Mouse (Mus musculus): ENCODE measurements around the gene Wdr49. TPM values are rescaled to one million over a fixed set of nuclear protein-coding genes. Genes with fewer than 3 reads are reported as not detected.

Wdr49 gene
- not detected in 2 replicates for polyA plus RNA-seq (2016; fragmentation: Nextera tagmentation; extraction: Ambion mirVana)

DNA sequence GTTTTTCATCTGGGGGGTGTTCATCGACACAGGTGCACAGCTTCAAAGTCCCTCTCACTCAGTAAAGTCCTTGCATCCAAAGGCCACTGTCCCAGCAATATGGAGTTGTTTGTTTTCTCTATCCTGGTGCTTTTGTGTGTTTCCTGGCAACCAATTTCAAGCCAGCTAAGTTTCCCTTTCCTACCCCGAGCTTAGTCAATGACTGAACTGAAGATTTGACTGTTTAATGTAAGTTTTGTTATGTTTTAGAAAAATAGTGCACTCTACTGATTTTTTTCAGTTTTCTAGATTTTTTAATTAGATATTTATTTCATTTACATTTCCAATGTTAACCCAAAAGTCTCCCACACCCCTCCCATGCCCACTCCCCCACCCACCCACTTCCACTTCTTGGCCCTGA is at the start of gene Wdr49:
TSS of gene Wdr49 (minus strand) at position 101 of the 400 bp plus-strand sequence.
- H3K27me3 ChIP-seq (replicated peaks), result no peaks in the 10 kb centered on the region
- H3K4me2 ChIP-seq (replicated peaks), result no peak within 1 kb of the TSS
- no peak for ATAC-seq (ENCODE audit: low FRiP score, low read depth)
- no peaks in the 10 kb centered on the region for H3K4me1 ChIP-seq
- H3K27ac ChIP-seq, result no peak within 1 kb of the TSS
- no peaks in the 10 kb centered on the region for H3K36me3 ChIP-seq
- 35% methylated on average over 2 of the region's 2 CpGs for WGBS
- H3K9ac ChIP-seq, result no peak within 1 kb of the TSS
- H3K4me3 ChIP-seq, result no peak within 1 kb of the TSS
- no peaks in the 10 kb centered on the region for H3K9me3 ChIP-seq

DNA sequence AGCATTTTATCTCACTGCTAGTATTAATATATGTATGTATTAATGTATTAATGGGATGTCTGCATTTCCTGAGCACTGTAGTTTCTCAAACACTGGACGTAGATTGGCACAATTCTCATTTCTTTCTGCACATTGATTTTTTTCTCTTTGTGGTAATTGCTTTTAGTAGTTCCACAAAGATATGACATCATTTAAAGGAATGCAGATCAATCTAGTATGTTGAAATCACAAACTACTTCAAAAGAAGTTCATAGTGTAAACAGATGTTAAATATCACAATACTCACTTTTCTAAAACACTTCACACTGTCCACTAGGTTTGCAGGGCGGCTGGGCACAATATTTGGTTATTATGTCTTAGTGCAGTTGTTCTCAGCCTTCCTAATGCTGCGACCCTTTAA is 49.1 kb upstream of the Wdr49 start:
- Histone ChIP-seq H3K27me3 (replicated peaks) (no peaks in the 10 kb centered on the region), H3K27ac (no peak overlapping the region), H3K36me3 (peaks cover 13% of the 10 kb centered on the region; the same call in 1 of the 2 replicates), H3K4me3 (no peak overlapping the region), H3K4me2 (replicated peaks) (no peak overlapping the region), H3K4me1 (no peaks in the 10 kb centered on the region), H3K9me3 (no peaks in the 10 kb centered on the region), H3K9ac (no peak overlapping the region)
- WGBS, result 96% methylated on average over 3 of the region's 3 CpGs
- ATAC-seq (ENCODE audit: low FRiP score, low read depth), result no peak

DNA sequence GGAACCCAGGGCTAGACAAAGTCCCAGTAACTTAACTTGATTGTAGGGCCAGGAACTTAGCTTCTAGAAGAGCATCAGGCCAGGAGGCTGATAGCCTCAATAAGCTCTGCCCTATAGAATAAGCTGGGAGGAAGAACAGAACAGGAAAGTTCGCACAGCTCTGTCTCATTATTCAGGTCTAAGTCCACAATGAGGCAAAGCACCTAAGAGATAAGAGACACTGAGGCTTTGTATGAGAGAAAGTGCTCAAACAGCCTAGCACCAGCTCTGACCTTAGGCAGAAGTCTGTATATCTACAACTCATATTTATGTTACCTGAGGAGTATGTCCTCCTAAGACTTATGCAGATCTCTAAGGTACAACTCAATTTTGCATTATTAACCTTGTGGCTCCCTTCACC is 40.6 kb upstream of the Wdr49 start:
- ATAC-seq (ENCODE audit: low FRiP score, low read depth), result no peak
- H3K36me3 ChIP-seq, result peaks cover 18% of the 10 kb centered on the region
- no peak overlapping the region for H3K4me2 ChIP-seq (replicated peaks)
- H3K4me3 ChIP-seq, result no peak overlapping the region
- H3K9ac ChIP-seq, result no peak overlapping the region
- H3K27ac ChIP-seq, result no peak overlapping the region
- no peaks in the 10 kb centered on the region for H3K27me3 ChIP-seq (replicated peaks)
- H3K9me3 ChIP-seq, result no peaks in the 10 kb centered on the region
- H3K4me1 ChIP-seq, result no peaks in the 10 kb centered on the region
- 97% methylated on average over 1 of the region's 1 CpGs for WGBS

DNA sequence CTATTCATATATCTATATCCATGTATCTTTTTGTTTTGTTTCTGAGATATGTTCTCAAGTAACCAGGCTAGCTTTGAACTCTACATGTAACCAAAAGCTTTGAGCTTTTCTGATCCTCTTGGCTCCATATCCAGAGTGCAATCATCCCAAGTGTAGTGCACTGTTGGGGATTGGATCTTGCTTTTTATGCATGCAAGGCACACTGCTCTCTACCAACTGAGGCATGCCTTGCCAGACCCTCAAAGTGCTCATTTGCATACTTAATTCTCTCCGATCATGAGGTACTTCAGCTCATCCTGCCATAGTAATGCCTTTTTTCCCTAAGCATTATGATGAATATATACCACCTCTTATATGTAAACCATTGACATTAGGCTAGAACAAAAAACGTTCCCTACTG is 39.4 kb upstream of the Wdr49 start:
- no peak overlapping the region for H3K27ac ChIP-seq
- H3K36me3 ChIP-seq, result peaks cover 10% of the 10 kb centered on the region
- H3K4me2 ChIP-seq (replicated peaks), result no peak overlapping the region
- ATAC-seq (ENCODE audit: low FRiP score, low read depth), result 0 out of 2 replicates have a peak, but pooled peaks have one; percentile 53
- H3K9me3 ChIP-seq, result no peaks in the 10 kb centered on the region
- no peak overlapping the region for H3K4me3 ChIP-seq
- no peaks in the 10 kb centered on the region for H3K4me1 ChIP-seq
- H3K9ac ChIP-seq, result no peak overlapping the region
- 79% methylated on average over 2 of the region's 2 CpGs for WGBS
- H3K27me3 ChIP-seq (replicated peaks), result no peaks in the 10 kb centered on the region

DNA sequence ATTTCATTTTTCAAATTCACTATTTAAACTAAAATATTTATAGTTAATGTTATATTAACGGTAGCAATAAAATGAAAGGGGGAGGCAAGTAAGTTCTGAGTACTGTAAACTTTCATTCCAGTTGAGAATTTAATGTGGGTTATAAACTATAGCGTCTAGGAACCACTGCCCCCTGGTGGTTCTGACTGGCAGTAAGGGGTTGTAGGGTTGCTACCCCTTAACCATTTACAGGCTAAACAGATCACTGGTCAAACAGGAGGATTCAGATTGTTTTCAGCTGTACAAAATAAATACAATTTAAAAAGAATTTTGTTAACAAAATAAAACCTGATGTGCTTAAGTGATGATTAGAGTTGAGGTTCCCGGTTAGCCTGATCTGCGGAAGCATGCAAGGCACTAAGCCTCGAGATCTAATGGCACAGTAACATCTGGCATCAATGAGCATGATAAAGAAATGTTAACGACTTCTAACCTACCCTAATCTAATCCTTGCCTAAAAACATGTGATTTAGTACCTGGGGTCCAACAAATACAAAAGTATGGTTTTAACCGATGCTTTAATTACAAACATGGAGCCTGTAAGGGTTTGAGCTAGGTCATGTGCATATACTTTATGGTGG is 35.8 kb upstream of the Wdr49 start:
- Histone ChIP-seq H3K27me3 (replicated peaks) (no peaks in the 10 kb centered on the region), H3K4me1 (no peaks in the 10 kb centered on the region), H3K4me3 (no peak overlapping the region), H3K9ac (no peak overlapping the region), H3K36me3 (peaks cover 13% of the 10 kb centered on the region), H3K9me3 (no peaks in the 10 kb centered on the region), H3K4me2 (replicated peaks) (no peak overlapping the region), H3K27ac (no peak overlapping the region)
- no peak for ATAC-seq (ENCODE audit: low FRiP score, low read depth)
- WGBS, result 79% methylated on average over 7 of the region's 7 CpGs

DNA sequence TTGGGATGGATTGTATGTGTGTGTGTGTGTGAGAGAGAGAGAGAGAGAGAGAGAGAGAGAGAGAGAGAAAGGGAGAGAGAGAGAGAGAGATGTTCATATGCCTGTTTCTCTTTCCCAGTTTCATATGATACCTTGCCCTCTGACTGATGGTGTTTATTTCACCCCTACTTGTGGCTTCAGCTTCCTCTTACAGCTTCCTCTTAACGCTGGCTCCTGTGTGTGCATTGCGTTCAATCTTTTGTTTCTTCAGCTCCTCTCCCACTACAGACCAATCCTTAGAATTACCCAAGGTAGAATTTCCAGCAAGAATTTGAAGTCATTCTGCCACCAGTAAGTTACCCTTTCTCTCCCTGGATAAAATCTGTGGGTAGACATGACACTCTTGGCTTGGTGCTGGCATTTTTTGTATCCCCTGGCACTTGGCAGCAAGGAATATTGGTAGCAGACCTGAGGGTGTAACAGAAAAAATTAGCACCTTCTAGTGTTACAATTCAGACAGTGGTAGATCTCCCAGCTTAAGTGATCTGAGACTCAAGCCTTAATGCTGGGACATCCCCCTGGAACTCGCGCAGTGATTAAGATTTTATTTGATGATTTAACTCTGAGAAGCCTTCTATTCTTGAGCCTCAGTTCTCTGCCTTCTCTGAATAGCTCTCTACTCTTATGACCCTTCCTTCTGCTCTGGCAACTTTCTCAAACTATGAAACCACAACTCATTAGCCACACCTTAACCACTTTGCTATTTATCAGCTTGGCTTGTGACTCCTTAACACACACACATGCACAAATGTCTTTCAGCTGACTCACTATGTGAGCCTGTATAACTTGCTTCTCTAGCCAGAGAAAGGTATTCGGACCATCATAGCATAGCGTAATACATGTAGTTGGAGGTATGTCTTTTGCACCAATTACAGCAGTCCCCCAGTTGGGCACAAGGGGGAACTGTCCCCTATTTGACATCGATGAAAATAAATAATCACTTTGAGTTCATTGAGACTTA is 17.3 kb upstream of the Wdr49 start:
- H3K36me3 ChIP-seq, result no peaks in the 10 kb centered on the region
- no peak overlapping the region for H3K9ac ChIP-seq
- WGBS, result 88% methylated on average over 7 of the region's 7 CpGs
- H3K9me3 ChIP-seq, result no peaks in the 10 kb centered on the region
- H3K4me1 ChIP-seq, result no peaks in the 10 kb centered on the region
- ATAC-seq (ENCODE audit: low FRiP score, low read depth), result no peak
- H3K27ac ChIP-seq, result no peak overlapping the region
- no peak overlapping the region for H3K4me3 ChIP-seq
- no peak overlapping the region for H3K4me2 ChIP-seq (replicated peaks)
- no peaks in the 10 kb centered on the region for H3K27me3 ChIP-seq (replicated peaks)

DNA sequence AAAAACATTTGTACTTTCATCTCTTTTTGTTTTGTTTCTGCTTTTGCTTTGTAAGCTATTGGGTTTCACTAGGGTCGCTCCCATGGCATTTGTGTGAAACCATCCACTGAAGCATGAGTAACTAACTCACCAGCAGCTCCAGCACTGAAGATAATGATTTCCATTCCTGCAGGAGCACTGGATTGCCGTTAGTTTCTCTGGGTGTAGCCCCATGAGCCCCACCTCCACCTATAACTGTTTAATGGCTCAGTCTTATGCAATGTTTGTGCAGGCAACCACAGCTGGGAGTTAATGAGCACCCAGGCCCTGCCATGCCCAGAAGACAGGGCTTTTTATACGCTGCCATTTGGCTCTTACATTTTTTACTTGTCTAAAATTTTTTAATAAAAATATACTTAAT is 11.0 kb upstream of the Wdr49 start:
- ATAC-seq (ENCODE audit: low FRiP score, low read depth), result no peak
- WGBS, result 48% methylated on average over 3 of the region's 3 CpGs

DNA sequence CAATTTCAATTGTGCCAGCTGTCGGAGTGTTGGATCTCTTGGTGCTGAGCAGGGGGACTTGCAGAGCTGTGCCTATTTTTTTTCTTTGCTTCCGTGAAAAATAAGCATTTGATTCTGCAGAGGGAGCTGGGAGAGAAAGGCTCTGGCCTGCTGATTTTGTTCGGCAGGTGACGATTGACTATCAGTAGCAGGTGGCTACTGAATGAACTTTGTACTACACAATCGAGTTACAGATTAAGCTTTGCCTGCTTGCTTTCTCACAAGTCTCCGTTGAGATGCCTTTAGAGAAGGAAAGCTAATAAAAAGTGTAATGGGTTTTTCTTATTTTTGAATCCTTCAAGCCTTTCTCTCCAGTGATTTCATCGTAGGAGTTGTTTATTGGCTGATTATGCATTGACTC is 6.8 kb downstream of the Wdr49 start:
- no peak overlapping the region for H3K4me3 ChIP-seq

More for the DNA sequence above, 11.0 kb upstream of the Wdr49 start:
- Histone ChIP-seq H3K27ac (no peak overlapping the region), H3K36me3 (no peaks in the 10 kb centered on the region), H3K4me3 (no peak overlapping the region), H3K4me2 (replicated peaks) (no peak overlapping the region), H3K9me3 (no peaks in the 10 kb centered on the region), H3K9ac (no peak overlapping the region), H3K27me3 (replicated peaks) (no peaks in the 10 kb centered on the region), H3K4me1 (no peaks in the 10 kb centered on the region)

DNA sequence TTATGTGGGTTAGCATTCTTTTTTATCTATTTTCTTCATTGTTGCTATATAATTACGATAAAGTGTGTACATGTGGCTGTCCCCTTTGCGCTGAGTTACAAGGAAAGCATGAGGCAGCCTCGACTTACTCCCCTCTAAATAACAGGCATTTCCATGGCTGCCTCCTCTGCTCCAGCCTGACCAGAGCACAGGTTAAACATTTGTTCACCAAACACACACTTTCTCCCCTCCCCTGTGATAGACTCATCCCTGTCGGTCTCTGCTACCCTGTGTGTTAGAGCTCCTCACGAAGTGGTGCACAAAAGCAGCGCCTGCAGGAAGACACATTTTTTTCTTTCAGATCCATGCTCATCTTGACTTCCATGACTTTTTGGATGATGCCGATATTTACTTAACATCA is 7.3 kb downstream of the Wdr49 start:
- Histone ChIP-seq H3K9ac (no peak overlapping the region), H3K9me3 (no peaks in the 10 kb centered on the region), H3K4me2 (replicated peaks) (no peak overlapping the region), H3K4me3 (no peak overlapping the region), H3K27me3 (replicated peaks) (no peaks in the 10 kb centered on the region), H3K36me3 (no peaks in the 10 kb centered on the region), H3K27ac (no peak overlapping the region), H3K4me1 (no peaks in the 10 kb centered on the region)
- WGBS, result 93% methylated on average over 7 of the region's 7 CpGs
- no peak for ATAC-seq (ENCODE audit: low FRiP score, low read depth)

More for the DNA sequence above, 6.8 kb downstream of the Wdr49 start:
- Histone ChIP-seq H3K9me3 (no peaks in the 10 kb centered on the region), H3K9ac (no peak overlapping the region), H3K4me1 (no peaks in the 10 kb centered on the region), H3K27ac (no peak overlapping the region), H3K36me3 (no peaks in the 10 kb centered on the region), H3K27me3 (replicated peaks) (no peaks in the 10 kb centered on the region), H3K4me2 (replicated peaks) (no peak overlapping the region)
- 78% methylated on average over 7 of the region's 7 CpGs for WGBS
- ATAC-seq (ENCODE audit: low FRiP score, low read depth), result no peak

DNA sequence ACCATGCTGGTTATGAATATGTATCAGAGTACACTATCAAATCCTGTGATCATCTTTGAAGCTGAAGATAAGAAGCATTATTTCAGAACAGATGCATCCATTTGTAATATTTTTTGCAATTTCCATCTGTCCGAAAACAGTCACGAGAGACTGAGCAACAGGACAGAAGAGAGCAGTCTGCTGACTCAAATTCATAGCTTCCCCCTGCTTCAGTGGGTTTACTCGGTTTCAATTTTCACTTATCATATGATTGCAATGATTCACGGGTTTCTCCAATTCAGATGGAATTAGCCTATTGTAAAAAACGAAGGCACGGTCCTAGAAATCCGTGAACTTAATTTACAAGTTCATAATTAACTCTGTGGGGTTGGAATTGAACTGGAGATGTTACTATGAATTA is 13.8 kb downstream of the Wdr49 start:
- Histone ChIP-seq H3K27ac (no peak overlapping the region), H3K4me1 (no peaks in the 10 kb centered on the region), H3K9me3 (no peaks in the 10 kb centered on the region), H3K4me3 (no peak overlapping the region), H3K9ac (no peak overlapping the region), H3K36me3 (no peaks in the 10 kb centered on the region), H3K4me2 (replicated peaks) (no peak overlapping the region), H3K27me3 (replicated peaks) (no peaks in the 10 kb centered on the region)
- 87% methylated on average over 7 of the region's 7 CpGs for WGBS
- ATAC-seq (ENCODE audit: low FRiP score, low read depth), result no peak

DNA sequence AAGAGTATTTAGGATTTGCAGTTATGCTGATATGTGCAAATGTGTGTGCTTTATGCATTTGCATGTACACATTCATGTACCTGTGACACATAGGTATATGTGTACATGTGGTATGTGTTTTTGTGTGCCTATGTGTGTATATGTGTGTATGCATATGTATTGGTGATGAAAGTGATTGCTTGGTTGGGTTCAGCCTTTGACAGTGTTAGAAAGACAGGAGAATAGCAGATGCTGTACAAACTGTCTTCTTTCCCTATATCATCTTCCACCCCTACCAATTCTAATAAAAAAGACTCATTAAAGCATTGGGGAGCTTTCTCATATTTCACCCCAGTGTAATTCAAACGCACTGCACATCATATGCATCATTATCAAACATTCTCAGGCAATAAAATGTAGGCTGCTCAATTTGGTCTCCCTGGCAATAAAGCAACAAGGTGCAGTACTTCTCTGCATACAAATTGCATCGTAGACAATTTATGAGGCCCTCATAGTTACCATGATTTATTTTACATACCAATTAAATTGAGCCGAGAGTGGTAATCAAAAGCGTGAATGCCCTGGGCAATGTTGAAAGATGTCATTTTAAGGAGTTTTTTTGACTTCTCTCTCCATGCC is 51.3 kb downstream of the Wdr49 start:
- WGBS, result 59% methylated on average over 4 of the region's 4 CpGs
- H3K36me3 ChIP-seq, result no peaks in the 10 kb centered on the region
- H3K27ac ChIP-seq, result no peak overlapping the region
- no peaks in the 10 kb centered on the region for H3K4me1 ChIP-seq
- peak; percentile 85 for ATAC-seq (ENCODE audit: low FRiP score, low read depth)
- no peak overlapping the region for H3K4me2 ChIP-seq (replicated peaks)
- H3K9me3 ChIP-seq, result no peaks in the 10 kb centered on the region
- no peak overlapping the region for H3K4me3 ChIP-seq
- H3K9ac ChIP-seq, result no peak overlapping the region
- H3K27me3 ChIP-seq (replicated peaks), result no peaks in the 10 kb centered on the region

DNA sequence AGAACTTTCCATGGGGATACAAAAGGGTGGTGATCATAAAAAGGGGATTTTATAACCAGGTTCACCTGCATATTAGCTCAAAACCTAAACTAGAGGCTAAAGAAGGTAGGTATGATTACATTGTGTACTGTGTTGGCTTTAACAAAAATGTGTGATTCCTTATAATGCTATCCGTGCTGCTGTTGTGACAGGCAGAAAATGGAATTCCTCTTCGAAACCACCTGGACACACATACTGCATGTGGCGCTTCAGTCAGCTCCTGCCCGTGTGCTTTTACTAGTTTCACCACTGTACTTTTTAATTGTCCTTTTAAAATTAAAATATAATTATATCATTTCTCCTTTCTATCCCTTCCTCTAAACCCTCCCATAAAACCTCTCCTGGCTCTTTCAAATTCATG is 86.0 kb downstream of the Wdr49 start:
- no peak overlapping the region for H3K9ac ChIP-seq
- ATAC-seq (ENCODE audit: low FRiP score, low read depth), result 0 out of 2 replicates have a peak, but pooled peaks have one; percentile 13
- H3K36me3 ChIP-seq, result no peaks in the 10 kb centered on the region
- no peaks in the 10 kb centered on the region for H3K27me3 ChIP-seq (replicated peaks)
- H3K4me3 ChIP-seq, result no peak overlapping the region
- WGBS, result 94% methylated on average over 4 of the region's 4 CpGs
- no peaks in the 10 kb centered on the region; the same call in 1 of the 2 replicates for H3K4me1 ChIP-seq
- no peak overlapping the region for H3K27ac ChIP-seq
- no peak overlapping the region for H3K4me2 ChIP-seq (replicated peaks)
- H3K9me3 ChIP-seq, result no peaks in the 10 kb centered on the region
